In genomic region chr3:90194759-90195158, GRCm38 (mm10) we compare ENCODE assay signal across 30 mouse cellular contexts. TPM values are rescaled to one million over a fixed set of nuclear protein-coding genes. Genes with fewer than 3 reads are reported as not detected.
DNase-seq lines count a peak whose midpoint lies in the region; ATAC-seq lines count a peak whose summit lies in the region.
"Had no signal": no experiment of that assay in that cellular context is flagged by ENCODE, and none has a peak within 500 bp of the region (broad histone marks: within the 10 kb centered on the region; RNA-seq: fewer than 3 reads in every experiment).

No protein-coding gene starts in this region.

- no peaks in the 10 kb centered on the region for H3K9me3 ChIP-seq in forebrain, embryonic 11.5 days (ENCODE audit: control insufficient read depth, low read length)
- H3K9me3 ChIP-seq in forebrain, embryonic 13.5 days (replicated peaks) = no peaks in the 10 kb centered on the region
- no peaks in the 10 kb centered on the region for H3K9me3 ChIP-seq in hindbrain, embryonic 16.5 days (ENCODE audit: control insufficient read depth, low read length)
- no peaks in the 10 kb centered on the region for H3K9me3 ChIP-seq in hindbrain, embryonic 11.5 days (ENCODE audit: control insufficient read depth, low read length)
- H3K9me3 ChIP-seq in kidney, embryonic 15.5 days (replicated peaks) = no peaks in the 10 kb centered on the region
- H3K9me3 ChIP-seq: embryonic facial prominence, embryonic 12.5 days; G1E; heart, embryonic 10.5 days; heart, embryonic 13.5 days; hindbrain, embryonic 13.5 days had no signal

- H3K9ac ChIP-seq in forebrain, embryonic 11.5 days (ENCODE audit: low read length) = no peak overlapping the region
- H3K9ac ChIP-seq in forebrain, embryonic 13.5 days = no peak overlapping the region
- no peak overlapping the region for H3K9ac ChIP-seq in hindbrain, embryonic 16.5 days (ENCODE audit: low read depth, low read length)
- no peak overlapping the region for H3K9ac ChIP-seq in hindbrain, embryonic 11.5 days (ENCODE audit: low read depth, low read length)
- no peak overlapping the region for H3K9ac ChIP-seq in kidney, embryonic 15.5 days
- H3K9ac ChIP-seq: embryonic facial prominence, embryonic 12.5 days; heart, embryonic 13.5 days; hindbrain, embryonic 13.5 days had no signal

- DNase-seq in forebrain, embryonic 11.5 days (ENCODE audit: low spot score) = no peak
- DNase-seq in hindbrain, embryonic 11.5 days (ENCODE audit: low spot score) = no peak
- peak; percentile 52 for DNase-seq in Muller cell, postnatal 12 days (ENCODE audit: inconsistent ontology term)
- peak; percentile 60 for DNase-seq in forelimb bud, embryonic 11.5 days (ENCODE audit: low read depth, low spot score)
- no peak for DNase-seq in T-cell, adult 2 months (ENCODE audit: low spot score)
- DNase-seq: adrenal gland, adult 8-10 months; adrenal gland, postnatal 25 days; B cell, adult 2 months; cerebellum, adult 18-20 months; cerebellum, adult 9-10 months; cerebellum, postnatal 14 days; gastrocnemius, postnatal 10 days; gastrocnemius, postnatal 36 days; heart, adult 2 months; heart, postnatal 14 days; kidney, adult 18-20 months had no signal

- no peaks in the 10 kb centered on the region for H3K27me3 ChIP-seq in forebrain, embryonic 11.5 days (ENCODE audit: control insufficient read depth, insufficient read depth, low read length)
- H3K27me3 ChIP-seq in forebrain, embryonic 13.5 days = no peaks in the 10 kb centered on the region
- H3K27me3 ChIP-seq in hindbrain, embryonic 16.5 days (replicated peaks; ENCODE audit: control insufficient read depth, insufficient read depth, low read length) = no peaks in the 10 kb centered on the region
- H3K27me3 ChIP-seq in hindbrain, embryonic 11.5 days (ENCODE audit: control insufficient read depth, insufficient read depth, low read length) = no peaks in the 10 kb centered on the region
- H3K27me3 ChIP-seq in kidney, embryonic 15.5 days = no peaks in the 10 kb centered on the region
- H3K27me3 ChIP-seq: CH12.LX; embryonic facial prominence, embryonic 12.5 days; heart, embryonic 13.5 days; hindbrain, embryonic 13.5 days had no signal

- H3K4me2 ChIP-seq in forebrain, embryonic 11.5 days (ENCODE audit: low read depth, low read length, severe bottlenecking) = no peak overlapping the region
- no peak overlapping the region for H3K4me2 ChIP-seq in forebrain, embryonic 13.5 days
- no peak overlapping the region for H3K4me2 ChIP-seq in hindbrain, embryonic 16.5 days (ENCODE audit: low read length)
- no peak overlapping the region for H3K4me2 ChIP-seq in hindbrain, embryonic 11.5 days (replicated peaks; ENCODE audit: low read depth, low read length)
- no peak overlapping the region for H3K4me2 ChIP-seq in kidney, embryonic 15.5 days
- H3K4me2 ChIP-seq: embryonic facial prominence, embryonic 12.5 days; heart, embryonic 13.5 days; hindbrain, embryonic 13.5 days had no signal

- H3K36me3 ChIP-seq in forebrain, embryonic 11.5 days (ENCODE audit: control insufficient read depth, insufficient read depth, low read length) = no peaks in the 10 kb centered on the region
- no peaks in the 10 kb centered on the region for H3K36me3 ChIP-seq in forebrain, embryonic 13.5 days (ENCODE audit: poor library complexity, severe bottlenecking)
- no peaks in the 10 kb centered on the region for H3K36me3 ChIP-seq in hindbrain, embryonic 16.5 days (ENCODE audit: control insufficient read depth, insufficient read depth, low read length)
- no peaks in the 10 kb centered on the region for H3K36me3 ChIP-seq in hindbrain, embryonic 11.5 days (ENCODE audit: control insufficient read depth, insufficient read depth, low read length)
- no peaks in the 10 kb centered on the region for H3K36me3 ChIP-seq in kidney, embryonic 15.5 days
- H3K36me3 ChIP-seq: embryonic facial prominence, embryonic 12.5 days; G1E; heart, embryonic 10.5 days; heart, embryonic 13.5 days; hindbrain, embryonic 13.5 days had no signal

- ATAC-seq in forebrain, embryonic 11.5 days (replicated peaks; ENCODE audit: low FRiP score) = peak; percentile 56; the same call in 1 of the 2 replicates
- no peak for ATAC-seq in forebrain, embryonic 13.5 days
- ATAC-seq in hindbrain, embryonic 16.5 days = 0 out of 2 replicates have a peak, but pooled peaks have one; percentile 34
- no peak for ATAC-seq in hindbrain, embryonic 11.5 days (ENCODE audit: low FRiP score)
- ATAC-seq in kidney, embryonic 15.5 days (replicated peaks; ENCODE audit: low FRiP score) = no peak
- ATAC-seq: activated CD4-positive, CD25-positive, alpha-beta regulatory T cell, adult 4 months; hindbrain, postnatal 0 days; inflammation-experienced regulatory T-cells, adult 6 months; intestine, embryonic 16.5 days had no signal

- no peak overlapping the region for H3K4me3 ChIP-seq in forebrain, embryonic 11.5 days (ENCODE audit: low read depth, low read length)
- H3K4me3 ChIP-seq in forebrain, embryonic 13.5 days = no peak overlapping the region
- no peak overlapping the region for H3K4me3 ChIP-seq in hindbrain, embryonic 16.5 days (ENCODE audit: low read length)
- no peak overlapping the region for H3K4me3 ChIP-seq in hindbrain, embryonic 11.5 days (ENCODE audit: low read depth, low read length)
- no peak overlapping the region for H3K4me3 ChIP-seq in kidney, embryonic 15.5 days (replicated peaks)
- H3K4me3 ChIP-seq: embryonic facial prominence, embryonic 12.5 days; erythroblast, embryonic 14.5 days; heart, adult 2 months; heart, embryonic 10.5 days; heart, embryonic 13.5 days; hindbrain, embryonic 13.5 days had no signal

- 41% methylated on average over 4 of the region's 4 CpGs for WGBS in forebrain, embryonic 11.5 days
- WGBS in forebrain, embryonic 13.5 days = 27% methylated on average over 4 of the region's 4 CpGs
- WGBS in hindbrain, embryonic 16.5 days = 60% methylated on average over 4 of the region's 4 CpGs
- WGBS in hindbrain, embryonic 11.5 days = 67% methylated on average over 4 of the region's 4 CpGs
- 49% methylated on average over 4 of the region's 4 CpGs for WGBS in kidney, embryonic 15.5 days

- H3K27ac ChIP-seq in forebrain, embryonic 11.5 days (ENCODE audit: low read depth, low read length) = no peak overlapping the region
- H3K27ac ChIP-seq in forebrain, embryonic 13.5 days = no peak overlapping the region
- no peak overlapping the region for H3K27ac ChIP-seq in hindbrain, embryonic 16.5 days (ENCODE audit: low read depth, low read length)
- no peak overlapping the region for H3K27ac ChIP-seq in hindbrain, embryonic 11.5 days (ENCODE audit: low read depth, low read length)
- no peak overlapping the region for H3K27ac ChIP-seq in kidney, embryonic 15.5 days
- H3K27ac ChIP-seq: embryonic facial prominence, embryonic 12.5 days; heart, adult 2 months; heart, embryonic 10.5 days; heart, embryonic 13.5 days; hindbrain, embryonic 13.5 days; hindbrain, postnatal 0 days had no signal

- H3K4me1 ChIP-seq in forebrain, embryonic 11.5 days (replicated peaks; ENCODE audit: control insufficient read depth, insufficient read depth, low read length) = peaks cover 2% of the 10 kb centered on the region; the same call in 1 of the 2 replicates
- 0 out of 2 replicates have a peak, but pooled peaks cover 5% of the 10 kb centered on the region for H3K4me1 ChIP-seq in forebrain, embryonic 13.5 days
- H3K4me1 ChIP-seq in hindbrain, embryonic 16.5 days (ENCODE audit: control insufficient read depth, insufficient read depth, low read depth, low read length) = no peaks in the 10 kb centered on the region
- no peaks in the 10 kb centered on the region for H3K4me1 ChIP-seq in hindbrain, embryonic 11.5 days (replicated peaks; ENCODE audit: control insufficient read depth, insufficient read depth, low read length)
- no peaks in the 10 kb centered on the region for H3K4me1 ChIP-seq in kidney, embryonic 15.5 days
- H3K4me1 ChIP-seq: embryonic facial prominence, embryonic 12.5 days; heart, embryonic 10.5 days; hindbrain, embryonic 13.5 days had no signal

RNA-seq across cellular contexts. Expression of gene Rps27, which starts 18.7 kb away (rescaled TPM):
- 1,103 and 1,109 TPM in 2 replicates for polyA plus RNA-seq in forebrain, embryonic 11.5 days (2014; fragmentation: Nextera tagmentation; extraction: Ambion mirVana)
- polyA plus RNA-seq in forebrain, embryonic 13.5 days (2015; fragmentation: Nextera tagmentation; extraction: Ambion mirVana) = 1,194 and 1,420 TPM in 2 replicates
- 626 and 662 TPM in 2 replicates for polyA plus RNA-seq in hindbrain, embryonic 16.5 days (2015; fragmentation: Nextera tagmentation; extraction: Ambion mirVana)
- 1,119 and 1,121 TPM in 2 replicates for polyA plus RNA-seq in hindbrain, embryonic 11.5 days (2014; fragmentation: Nextera tagmentation; extraction: Ambion mirVana)
- polyA plus RNA-seq in kidney, embryonic 15.5 days (2015; fragmentation: Nextera tagmentation; extraction: Ambion mirVana) = 1,600 and 1,610 TPM in 2 replicates

RNA-seq across cellular contexts. Expression of gene Rab13, which starts 18.7 kb away (rescaled TPM):
- 11.4 and 14.7 TPM in 2 replicates for polyA plus RNA-seq in forebrain, embryonic 11.5 days (2014; fragmentation: Nextera tagmentation; extraction: Ambion mirVana)
- 24.3 and 28.4 TPM in 2 replicates for polyA plus RNA-seq in forebrain, embryonic 13.5 days (2015; fragmentation: Nextera tagmentation; extraction: Ambion mirVana)
- 21.7 and 24.1 TPM in 2 replicates for polyA plus RNA-seq in hindbrain, embryonic 16.5 days (2015; fragmentation: Nextera tagmentation; extraction: Ambion mirVana)
- 14.6 and 15.5 TPM in 2 replicates for polyA plus RNA-seq in hindbrain, embryonic 11.5 days (2014; fragmentation: Nextera tagmentation; extraction: Ambion mirVana)
- polyA plus RNA-seq in kidney, embryonic 15.5 days (2015; fragmentation: Nextera tagmentation; extraction: Ambion mirVana) = 39.8 and 40.8 TPM in 2 replicates

RNA-seq across cellular contexts. Expression of gene Jtb, which starts 36.6 kb away (rescaled TPM):
- 103 and 110 TPM in 2 replicates for polyA plus RNA-seq in forebrain, embryonic 11.5 days (2014; fragmentation: Nextera tagmentation; extraction: Ambion mirVana)
- polyA plus RNA-seq in forebrain, embryonic 13.5 days (2015; fragmentation: Nextera tagmentation; extraction: Ambion mirVana) = 102 and 111 TPM in 2 replicates
- polyA plus RNA-seq in hindbrain, embryonic 16.5 days (2015; fragmentation: Nextera tagmentation; extraction: Ambion mirVana) = 93.4 and 97.0 TPM in 2 replicates
- polyA plus RNA-seq in hindbrain, embryonic 11.5 days (2014; fragmentation: Nextera tagmentation; extraction: Ambion mirVana) = 101 and 104 TPM in 2 replicates
- 96.9 and 105 TPM in 2 replicates for polyA plus RNA-seq in kidney, embryonic 15.5 days (2015; fragmentation: Nextera tagmentation; extraction: Ambion mirVana)

RNA-seq across cellular contexts. Expression of gene Creb3l4, which starts 48.6 kb away (rescaled TPM):
- polyA plus RNA-seq in forebrain, embryonic 11.5 days (2014; fragmentation: Nextera tagmentation; extraction: Ambion mirVana) = 6.0 and 6.2 TPM in 2 replicates
- 5.2 and 5.8 TPM in 2 replicates for polyA plus RNA-seq in forebrain, embryonic 13.5 days (2015; fragmentation: Nextera tagmentation; extraction: Ambion mirVana)
- polyA plus RNA-seq in hindbrain, embryonic 16.5 days (2015; fragmentation: Nextera tagmentation; extraction: Ambion mirVana) = 2.0 and 2.2 TPM in 2 replicates
- polyA plus RNA-seq in hindbrain, embryonic 11.5 days (2014; fragmentation: Nextera tagmentation; extraction: Ambion mirVana) = 4.5 and 4.9 TPM in 2 replicates
- polyA plus RNA-seq in kidney, embryonic 15.5 days (2015; fragmentation: Nextera tagmentation; extraction: Ambion mirVana) = 3.7 and 6.9 TPM in 2 replicates
- polyA plus RNA-seq: activated CD4-positive, CD25-positive, alpha-beta regulatory T cell, adult 4 months; erythroblast, embryonic 14.5 days; G1E; inflammation-experienced regulatory T-cells, adult 6 months had no signal

RNA-seq across cellular contexts. Expression of gene Slc39a1, which starts 53.2 kb away (rescaled TPM):
- polyA plus RNA-seq in forebrain, embryonic 11.5 days (2014; fragmentation: Nextera tagmentation; extraction: Ambion mirVana) = 57.5 and 58.5 TPM in 2 replicates
- polyA plus RNA-seq in forebrain, embryonic 13.5 days (2015; fragmentation: Nextera tagmentation; extraction: Ambion mirVana) = 55.0 and 55.3 TPM in 2 replicates
- 40.3 and 54.2 TPM in 2 replicates for polyA plus RNA-seq in hindbrain, embryonic 16.5 days (2015; fragmentation: Nextera tagmentation; extraction: Ambion mirVana)
- polyA plus RNA-seq in hindbrain, embryonic 11.5 days (2014; fragmentation: Nextera tagmentation; extraction: Ambion mirVana) = 49.1 and 55.3 TPM in 2 replicates
- polyA plus RNA-seq in kidney, embryonic 15.5 days (2015; fragmentation: Nextera tagmentation; extraction: Ambion mirVana) = 101 and 104 TPM in 2 replicates

Comparison
In these comparisons a context has a peak if more than half of its experiments do, and no peak if none do; other contexts are left out.
1. ATAC-seq: peak in forebrain, embryonic 11.5 days (single experiment) and hindbrain, embryonic 16.5 days (single experiment); none in forebrain, embryonic 13.5 days (single experiment), hindbrain, embryonic 11.5 days (single experiment) and kidney, embryonic 15.5 days (single experiment).
2. DNase-seq: peak in Muller cell, postnatal 12 days (single experiment) and forelimb bud, embryonic 11.5 days (single experiment); none in forebrain, embryonic 11.5 days (single experiment), hindbrain, embryonic 11.5 days (single experiment) and T-cell, adult 2 months (single experiment).